Mouse (Mus musculus): ENCODE data around the gene Hnf1a.
"Not testable (repeated sequence)": the region's sequence is repeated elsewhere in the genome, so short reads cannot be mapped to it uniquely, and the experiment has no call there.

Gene Hnf1a

GRCm38 (mm10) chr5:114945072-114945471, 25.8 kb downstream of the Hnf1a start:
- DNase-seq (ENCODE audit: low spot score in 2 of 2): no peak

GRCm38 (mm10) chr5:114942766-114943130, 28.1 kb downstream of the Hnf1a start:
- DNase-seq (ENCODE audit: low spot score in 2 of 2): no peak

GRCm38 (mm10) chr5:114942074-114942765, 28.7 kb downstream of the Hnf1a start, which contains the start of gene 2210016L21Rik:
2210016L21Rik (plus strand) TSS chr5:114942158.
- peak; percentile 87 to 88 for DNase-seq (ENCODE audit: low spot score in 2 of 2)

GRCm38 (mm10) chr5:114941138-114941537, 29.8 kb downstream of the Hnf1a start:
- DNase-seq (ENCODE audit: low spot score in 2 of 2): not testable (repeated sequence)

GRCm38 (mm10) chr5:114935838-114936237, 35.1 kb downstream of the Hnf1a start:
- no peak for DNase-seq (ENCODE audit: low spot score in 2 of 2)

GRCm38 (mm10) chr5:114933206-114933605, 37.7 kb downstream of the Hnf1a start:
- no peak for DNase-seq (ENCODE audit: low spot score in 2 of 2)

- no peak for DNase-seq (ENCODE audit: low spot score in 2 of 2)
Observed at GRCm38 (mm10) chr5:114931626-114932025, 39.3 kb downstream of the Hnf1a start.

GRCm38 (mm10) chr5:114926753-114927152, 44.1 kb downstream of the Hnf1a start:
- DNase-seq (ENCODE audit: low spot score in 2 of 2): no peak

- DNase-seq (ENCODE audit: low spot score in 2 of 2): no peak
Observed at GRCm38 (mm10) chr5:114926153-114926684, 44.7 kb downstream of the Hnf1a start.

GRCm38 (mm10) chr5:114922998-114923473, 47.9 kb downstream of the Hnf1a start, which contains the start of gene Oasl1:
Oasl1 (plus strand) TSS chr5:114923240.
- no peak for DNase-seq (ENCODE audit: low spot score in 2 of 2)

GRCm38 (mm10) chr5:114922366-114922731, 48.5 kb downstream of the Hnf1a start:
- no peak for DNase-seq (ENCODE audit: low spot score in 2 of 2)

- peak in 1 of 2 experiments; percentile 16 for DNase-seq (ENCODE audit: low spot score in 2 of 2)
Observed at GRCm38 (mm10) chr5:114921551-114922365, 49.1 kb downstream of the Hnf1a start.

- DNase-seq (ENCODE audit: low spot score in 2 of 2): not testable (repeated sequence)
Observed at GRCm38 (mm10) chr5:114917357-114917756, 53.5 kb downstream of the Hnf1a start.

GRCm38 (mm10) chr5:114916777-114917176, 54.1 kb downstream of the Hnf1a start:
- no peak for DNase-seq (ENCODE audit: low spot score in 2 of 2)

- no peak for DNase-seq (ENCODE audit: low spot score in 2 of 2)
Observed at GRCm38 (mm10) chr5:114915854-114916253, 55.0 kb downstream of the Hnf1a start.

- DNase-seq (ENCODE audit: low spot score in 2 of 2): peak; percentile 35 to 40
Observed at GRCm38 (mm10) chr5:114914855-114915254, 56.0 kb downstream of the Hnf1a start.

- no peak for DNase-seq (ENCODE audit: low spot score in 2 of 2)
Observed at GRCm38 (mm10) chr5:114913686-114914085, 57.2 kb downstream of the Hnf1a start.

GRCm38 (mm10) chr5:114908598-114909305, 62.1 kb downstream of the Hnf1a start:
- no peak for DNase-seq (ENCODE audit: low spot score in 2 of 2)

- no peak for DNase-seq (ENCODE audit: low spot score in 2 of 2)
Observed at GRCm38 (mm10) chr5:114902413-114902812, 68.5 kb downstream of the Hnf1a start.

Measured in frontal cortex, postnatal 36 days (tissue).